Mouse (Mus musculus) hindbrain, embryonic 11.5 days (tissue): ENCODE measurements at regions not wholly inside any gene's neighbourhood (a gene's known extent, or its start where the extent isn't known, plus 50 kb on each side); places are given as distances from the start of the nearest gene placed in this dataset.
A peak's percentile ranks its signal among the peaks of the same experiment; 100 is the strongest.

ENCODE experiments used
- ATAC-seq: fragments of 200-750 bp; cut with Nextera tagmentation; 2 replicates; pipeline ENCODE4 v1.8.0; 2017; ENCODE audit warnings: mild to moderate bottlenecking, moderate TSS enrichment, moderate library complexity; ENCODE audit not compliant: low FRiP score
- DNase-seq: peaks from one replicate; pipeline ENCODE4 v3.0.0-alpha.2; 2015; ENCODE audit warnings: low spot score
- H3K27ac ChIP-seq: fragments of 300-500 bp; sonication (generic); 2 replicates; pipeline ENCODE4 v1.5.1; 2014; ENCODE audit warnings: mild to moderate bottlenecking, low read depth, low read length
- H3K27me3 ChIP-seq: fragments of 300-500 bp; sonication (generic); 2 replicates; pipeline ENCODE4 v1.6.1; 2014; ENCODE audit warnings: mild to moderate bottlenecking, low read length, moderate library complexity, mixed read lengths; ENCODE audit not compliant: control insufficient read depth, insufficient read depth
- H3K36me3 ChIP-seq: fragments of 300-500 bp; sonication (generic); 2 replicates; pipeline ENCODE4 v1.6.1; 2014; ENCODE audit warnings: mild to moderate bottlenecking, low read length, moderate library complexity, mixed read lengths; ENCODE audit not compliant: control insufficient read depth, insufficient read depth
- H3K4me1 ChIP-seq: fragments of 300-500 bp; sonication (generic); replicated peaks from 2 replicates; pipeline ENCODE4 v1.6.1; 2014; ENCODE audit warnings: low read length, mixed read lengths; ENCODE audit not compliant: control insufficient read depth, insufficient read depth
- H3K4me2 ChIP-seq: fragments of 300-500 bp; sonication (generic); replicated peaks from 2 replicates; pipeline ENCODE4 v1.6.1; 2014; ENCODE audit warnings: mild to moderate bottlenecking, low read depth, low read length
- H3K4me3 ChIP-seq: fragments of 300-500 bp; sonication (generic); 2 replicates; pipeline ENCODE4 v1.5.1; 2014; ENCODE audit warnings: low read depth, low read length
- H3K9ac ChIP-seq: fragments of 300-500 bp; sonication (generic); 2 replicates; pipeline ENCODE4 v1.6.1; 2014; ENCODE audit warnings: low read depth, low read length
- H3K9me3 ChIP-seq: fragments of 300-500 bp; sonication (generic); 2 replicates; pipeline ENCODE4 v1.6.1; 2016; ENCODE audit warnings: low read length; ENCODE audit not compliant: control insufficient read depth
- WGBS: fragments of 180-500 bp; shearing (Covaris S2); extraction: QIAGEN DNeasy Blood & Tissue Kit; methylation state at CpG from one replicate; pipeline ENCODE4 v1.1.7; 2014; 5-methylcytosine and 5-hydroxymethylcytosine counted together

- Histone ChIP-seq H3K4me2 (no peak overlapping the region), H3K27ac (no peak overlapping the region), H3K9ac (no peak overlapping the region), H3K4me3 (no peak overlapping the region), H3K4me1 (peaks cover 5% of the 10 kb centered on the region), H3K27me3 (peaks cover 5% of the 10 kb centered on the region; the same call in 1 of the 2 replicates), H3K36me3 (no peaks in the 10 kb centered on the region), H3K9me3 (no peaks in the 10 kb centered on the region)
- DNase-seq (no peak), ATAC-seq (no peak)
- WGBS, result 77% methylated on average over 6 of the region's 6 CpGs
Observed at GRCm38 (mm10) chr1:155028147-155028546, 71.3 kb downstream of the Ier5 start.

- H3K27ac ChIP-seq, result no peak overlapping the region
- ATAC-seq, result no peak
- peaks cover 5% of the 10 kb centered on the region; the same call in 1 of the 2 replicates for H3K27me3 ChIP-seq
- no peaks in the 10 kb centered on the region for H3K9me3 ChIP-seq
- WGBS, result 47% methylated on average over 6 of the region's 8 CpGs
- no peak overlapping the region for H3K9ac ChIP-seq
- H3K36me3 ChIP-seq, result no peaks in the 10 kb centered on the region
- H3K4me1 ChIP-seq, result peaks cover 5% of the 10 kb centered on the region
- no peak overlapping the region for H3K4me2 ChIP-seq
- no peak overlapping the region for H3K4me3 ChIP-seq
- peak; percentile 52 for DNase-seq
Observed at GRCm38 (mm10) chr1:155027583-155027982, 71.9 kb downstream of the Ier5 start.

- Histone ChIP-seq H3K4me2 (no peak overlapping the region), H3K4me3 (no peak overlapping the region), H3K36me3 (no peaks in the 10 kb centered on the region), H3K4me1 (peaks cover 1% of the 10 kb centered on the region), H3K9ac (no peak overlapping the region), H3K27ac (no peak overlapping the region), H3K27me3 (peaks cover 5% of the 10 kb centered on the region; the same call in 1 of the 2 replicates), H3K9me3 (no peaks in the 10 kb centered on the region)
- ATAC-seq (peak; percentile 48; the same call in 1 of the 2 replicates), DNase-seq (peak; percentile 91)
- WGBS, result 7% methylated on average over 5 of the region's 5 CpGs
Observed at GRCm38 (mm10) chr1:155025862-155026478, 73.5 kb downstream of the Ier5 start.

- Histone ChIP-seq H3K9me3 (no peaks in the 10 kb centered on the region), H3K27me3 (peaks cover 5% of the 10 kb centered on the region; the same call in 1 of the 2 replicates), H3K36me3 (no peaks in the 10 kb centered on the region), H3K27ac (no peak overlapping the region), H3K4me2 (no peak overlapping the region), H3K4me3 (no peak overlapping the region), H3K4me1 (no peaks in the 10 kb centered on the region), H3K9ac (no peak overlapping the region)
- ATAC-seq, result peak; percentile 31; the same call in 1 of the 2 replicates
- WGBS, result 64% methylated on average over 11 of the region's 11 CpGs
- DNase-seq, result no peak
Observed at GRCm38 (mm10) chr1:155023324-155023723, 76.1 kb downstream of the Ier5 start.

GRCm38 (mm10) chr1:155015669-155016068, 83.8 kb downstream of the Ier5 start:
- H3K9me3 ChIP-seq, result no peaks in the 10 kb centered on the region
- ATAC-seq (no peak), DNase-seq (no peak)
- no peak overlapping the region for H3K27ac ChIP-seq
- no peak overlapping the region for H3K9ac ChIP-seq
- no peaks in the 10 kb centered on the region for H3K4me1 ChIP-seq
- no peak overlapping the region for H3K4me3 ChIP-seq
- no peaks in the 10 kb centered on the region for H3K27me3 ChIP-seq
- 91% methylated on average over 3 of the region's 3 CpGs for WGBS
- H3K36me3 ChIP-seq, result no peaks in the 10 kb centered on the region
- no peak overlapping the region for H3K4me2 ChIP-seq

GRCm38 (mm10) chr1:155014944-155015343, 84.5 kb downstream of the Ier5 start:
- Histone ChIP-seq H3K36me3 (no peaks in the 10 kb centered on the region), H3K4me1 (no peaks in the 10 kb centered on the region), H3K27ac (no peak overlapping the region), H3K4me3 (no peak overlapping the region), H3K4me2 (no peak overlapping the region), H3K9ac (no peak overlapping the region), H3K27me3 (no peaks in the 10 kb centered on the region), H3K9me3 (no peaks in the 10 kb centered on the region)
- WGBS, result 87% methylated on average over 3 of the region's 3 CpGs
- DNase-seq, result no peak
- no peak for ATAC-seq

- WGBS, result 61% methylated on average over 4 of the region's 4 CpGs
- Histone ChIP-seq H3K4me1 (no peaks in the 10 kb centered on the region), H3K9me3 (no peaks in the 10 kb centered on the region), H3K4me2 (no peak overlapping the region), H3K36me3 (no peaks in the 10 kb centered on the region), H3K9ac (no peak overlapping the region), H3K27me3 (no peaks in the 10 kb centered on the region; the same call in 1 of the 2 replicates), H3K4me3 (no peak overlapping the region), H3K27ac (no peak overlapping the region)
- no peak for DNase-seq
- no peak for ATAC-seq
Observed at GRCm38 (mm10) chr1:155013784-155014183, 85.7 kb downstream of the Ier5 start.

- Histone ChIP-seq H3K9me3 (no peaks in the 10 kb centered on the region), H3K27ac (no peak overlapping the region), H3K4me2 (no peak overlapping the region), H3K9ac (no peak overlapping the region), H3K27me3 (no peaks in the 10 kb centered on the region; the same call in 1 of the 2 replicates), H3K4me1 (no peaks in the 10 kb centered on the region), H3K4me3 (no peak overlapping the region), H3K36me3 (no peaks in the 10 kb centered on the region)
- DNase-seq, result no peak
- WGBS, result 81% methylated on average over 4 of the region's 4 CpGs
- no peak for ATAC-seq
Observed at GRCm38 (mm10) chr1:155013361-155013760, 86.1 kb downstream of the Ier5 start.
